Mouse (Mus musculus): ENCODE measurements around the gene Akr1d1.

The Akr1d1 gene

GRCm38 (mm10) chr6:37617431-37618011, 87.5 kb downstream of the Akr1d1 start:
- no peak for DNase-seq (ENCODE audit: low spot score)

All from retina, embryonic 14.5 days (tissue).